Mouse (Mus musculus) embryonic facial prominence, embryonic 12.5 days (tissue): ENCODE results near the gene Magi2. TPM values are rescaled to one million over a fixed set of nuclear protein-coding genes. Genes with fewer than 3 reads are reported as not detected.

Experiments
- ATAC-seq: fragments of 200-750 bp; cut with Nextera tagmentation; 2 replicates; pipeline ENCODE4 v1.8.0; 2017; ENCODE audit not compliant: insufficient number of reproducible peaks, insufficient read depth, low FRiP score, low TSS enrichment
- H3K27ac ChIP-seq: fragments of 300-500 bp; sonication (generic); 2 replicates; pipeline ENCODE4 v1.5.1; 2016; ENCODE audit warnings: mild to moderate bottlenecking
- H3K27me3 ChIP-seq: fragments of 300-500 bp; sonication (generic); 2 replicates; pipeline ENCODE4 v1.6.1; 2016; ENCODE audit warnings: mild to moderate bottlenecking, moderate library complexity
- H3K36me3 ChIP-seq: fragments of 300-500 bp; sonication (generic); 2 replicates; pipeline ENCODE4 v1.6.1; 2016; ENCODE audit warnings: mild to moderate bottlenecking
- H3K4me1 ChIP-seq: fragments of 300-500 bp; sonication (generic); 2 replicates; pipeline ENCODE4 v1.6.1; 2016
- H3K4me2 ChIP-seq: fragments of 300-500 bp; sonication (generic); replicated peaks from 2 replicates; pipeline ENCODE4 v1.6.1; 2016; ENCODE audit warnings: mild to moderate bottlenecking, moderate library complexity
- H3K4me3 ChIP-seq: fragments of 300-500 bp; sonication (generic); 2 replicates; pipeline ENCODE4 v1.5.1; 2016; ENCODE audit warnings: mild to moderate bottlenecking
- H3K9ac ChIP-seq: fragments of 300-500 bp; sonication (generic); 2 replicates; pipeline ENCODE4 v1.6.1; 2016; ENCODE audit warnings: mild to moderate bottlenecking, moderate library complexity
- H3K9me3 ChIP-seq: fragments of 300-500 bp; sonication (generic); 2 replicates; pipeline ENCODE4 v1.6.1; 2016; ENCODE audit warnings: mild to moderate bottlenecking, moderate library complexity
- WGBS: fragments of 180-500 bp; shearing (Covaris S2); methylation state at CpG from one replicate; pipeline ENCODE4 v1.1.7; 2016; 5-methylcytosine and 5-hydroxymethylcytosine counted together
- polyA plus RNA-seq: library from polyadenylated mRNA; unstranded; fragments of >200 nt; fragmentation: Nextera tagmentation; extraction: Ambion mirVana; gene quantifications from 2 replicates; pipeline ENCODE4 v1.2.1, GENCODE M21; 2016

Magi2 gene
- polyA plus RNA-seq, 1 experiment from 2014 or later: 10.0 TPM

- no peaks in the 10 kb centered on the region for H3K4me1 ChIP-seq
- ATAC-seq: no peak
- H3K27me3 ChIP-seq: no peaks in the 10 kb centered on the region
- H3K4me3 ChIP-seq: no peak overlapping the region
- no peak overlapping the region for H3K9ac ChIP-seq
- H3K9me3 ChIP-seq: no peaks in the 10 kb centered on the region
- H3K4me2 ChIP-seq: no peak overlapping the region
- H3K36me3 ChIP-seq: no peaks in the 10 kb centered on the region
- 48% methylated on average over 9 of the region's 9 CpGs for WGBS
- H3K27ac ChIP-seq: no peak overlapping the region
Observed at GRCm38 (mm10) chr5:20432148-20432813, 1205.4 kb downstream of the Magi2 start.

GRCm38 (mm10) chr5:20446471-20447174, 1219.8 kb downstream of the Magi2 start:
- H3K4me2 ChIP-seq: no peak overlapping the region
- H3K4me1 ChIP-seq: no peaks in the 10 kb centered on the region
- 66% methylated on average over 4 of the region's 4 CpGs for WGBS
- no peak overlapping the region for H3K27ac ChIP-seq
- H3K27me3 ChIP-seq: no peaks in the 10 kb centered on the region
- H3K36me3 ChIP-seq: no peaks in the 10 kb centered on the region
- no peak overlapping the region for H3K9ac ChIP-seq
- ATAC-seq: no peak
- H3K9me3 ChIP-seq: no peaks in the 10 kb centered on the region
- H3K4me3 ChIP-seq: no peak overlapping the region

- H3K4me2 ChIP-seq: no peak overlapping the region
- no peaks in the 10 kb centered on the region for H3K27me3 ChIP-seq
- H3K36me3 ChIP-seq: no peaks in the 10 kb centered on the region
- 73% methylated on average over 3 of the region's 3 CpGs for WGBS
- no peak overlapping the region for H3K27ac ChIP-seq
- no peak overlapping the region for H3K4me3 ChIP-seq
- H3K9me3 ChIP-seq: no peaks in the 10 kb centered on the region
- ATAC-seq: no peak
- no peaks in the 10 kb centered on the region for H3K4me1 ChIP-seq
- no peak overlapping the region for H3K9ac ChIP-seq
Observed at GRCm38 (mm10) chr5:20456106-20456505, 1229.3 kb downstream of the Magi2 start.

- Histone ChIP-seq H3K36me3 (no peaks in the 10 kb centered on the region), H3K9ac (no peak overlapping the region), H3K4me2 (no peak overlapping the region), H3K4me3 (no peak overlapping the region), H3K4me1 (no peaks in the 10 kb centered on the region), H3K27ac (no peak overlapping the region), H3K27me3 (no peaks in the 10 kb centered on the region), H3K9me3 (no peaks in the 10 kb centered on the region)
- WGBS: 76% methylated on average over 7 of the region's 7 CpGs
- no peak for ATAC-seq
Observed at GRCm38 (mm10) chr5:20457742-20458510, 1231.1 kb downstream of the Magi2 start.

GRCm38 (mm10) chr5:20461709-20462108, 1234.9 kb downstream of the Magi2 start:
- Histone ChIP-seq H3K4me2 (no peak overlapping the region), H3K36me3 (no peaks in the 10 kb centered on the region), H3K4me3 (no peak overlapping the region), H3K4me1 (no peaks in the 10 kb centered on the region), H3K27me3 (no peaks in the 10 kb centered on the region), H3K27ac (no peak overlapping the region), H3K9me3 (no peaks in the 10 kb centered on the region), H3K9ac (no peak overlapping the region)
- ATAC-seq: no peak
- 79% methylated on average over 2 of the region's 2 CpGs for WGBS

- Histone ChIP-seq H3K9me3 (no peaks in the 10 kb centered on the region), H3K4me1 (no peaks in the 10 kb centered on the region), H3K36me3 (no peaks in the 10 kb centered on the region), H3K4me3 (no peak overlapping the region), H3K27ac (no peak overlapping the region), H3K4me2 (no peak overlapping the region), H3K9ac (no peak overlapping the region), H3K27me3 (no peaks in the 10 kb centered on the region)
- WGBS: 94% methylated on average over 2 of the region's 2 CpGs
- ATAC-seq: no peak
Observed at GRCm38 (mm10) chr5:20462376-20462775, 1235.5 kb downstream of the Magi2 start.

GRCm38 (mm10) chr5:20469721-20470120, 1242.9 kb downstream of the Magi2 start:
- Histone ChIP-seq H3K36me3 (no peaks in the 10 kb centered on the region), H3K4me3 (no peak overlapping the region), H3K9ac (no peak overlapping the region), H3K27me3 (no peaks in the 10 kb centered on the region), H3K27ac (no peak overlapping the region), H3K4me1 (no peaks in the 10 kb centered on the region), H3K4me2 (no peak overlapping the region), H3K9me3 (no peaks in the 10 kb centered on the region)
- ATAC-seq: no peak
- 70% methylated on average over 3 of the region's 3 CpGs for WGBS

- no peak for ATAC-seq
- no peak overlapping the region for H3K27ac ChIP-seq
- no peak overlapping the region for H3K4me2 ChIP-seq
- H3K27me3 ChIP-seq: no peaks in the 10 kb centered on the region
- no peaks in the 10 kb centered on the region for H3K36me3 ChIP-seq
- H3K4me3 ChIP-seq: no peak overlapping the region
- no peaks in the 10 kb centered on the region for H3K4me1 ChIP-seq
- no peak overlapping the region for H3K9ac ChIP-seq
- H3K9me3 ChIP-seq: no peaks in the 10 kb centered on the region
Observed at GRCm38 (mm10) chr5:20470466-20470865, 1243.6 kb downstream of the Magi2 start.

- no peaks in the 10 kb centered on the region for H3K9me3 ChIP-seq
- ATAC-seq: no peak
- H3K4me1 ChIP-seq: no peaks in the 10 kb centered on the region
- WGBS: 90% methylated on average over 7 of the region's 7 CpGs
- H3K9ac ChIP-seq: no peak overlapping the region
- no peak overlapping the region for H3K27ac ChIP-seq
- H3K4me3 ChIP-seq: no peak overlapping the region
- no peaks in the 10 kb centered on the region for H3K27me3 ChIP-seq
- no peaks in the 10 kb centered on the region for H3K36me3 ChIP-seq
- H3K4me2 ChIP-seq: no peak overlapping the region
Observed at GRCm38 (mm10) chr5:20484505-20484904, 1257.7 kb downstream of the Magi2 start.

GRCm38 (mm10) chr5:20491911-20492310, 1265.1 kb downstream of the Magi2 start:
- H3K4me2 ChIP-seq: no peak overlapping the region
- WGBS: 60% methylated on average over 2 of the region's 2 CpGs
- no peak for ATAC-seq

GRCm38 (mm10) chr5:20492679-20493078, 1265.8 kb downstream of the Magi2 start:
- Histone ChIP-seq H3K27ac (no peak overlapping the region), H3K9me3 (no peaks in the 10 kb centered on the region), H3K9ac (no peak overlapping the region), H3K4me2 (no peak overlapping the region), H3K36me3 (no peaks in the 10 kb centered on the region), H3K4me3 (no peak overlapping the region), H3K4me1 (peaks cover 3% of the 10 kb centered on the region; the same call in 1 of the 2 replicates), H3K27me3 (no peaks in the 10 kb centered on the region)
- WGBS: 96% methylated on average over 7 of the region's 7 CpGs
- no peak for ATAC-seq

More at GRCm38 (mm10) chr5:20491911-20492310, 1265.1 kb downstream of the Magi2 start:
- Histone ChIP-seq H3K36me3 (no peaks in the 10 kb centered on the region), H3K27ac (no peak overlapping the region), H3K4me3 (no peak overlapping the region), H3K4me1 (peaks cover 3% of the 10 kb centered on the region; the same call in 1 of the 2 replicates), H3K9ac (no peak overlapping the region), H3K9me3 (no peaks in the 10 kb centered on the region), H3K27me3 (no peaks in the 10 kb centered on the region)

GRCm38 (mm10) chr5:20494010-20494409, 1267.2 kb downstream of the Magi2 start:
- no peak overlapping the region for H3K4me3 ChIP-seq
- H3K36me3 ChIP-seq: no peaks in the 10 kb centered on the region
- no peaks in the 10 kb centered on the region for H3K27me3 ChIP-seq
- H3K4me1 ChIP-seq: peaks cover 3% of the 10 kb centered on the region; the same call in 1 of the 2 replicates
- H3K9me3 ChIP-seq: no peaks in the 10 kb centered on the region
- WGBS: 46% methylated on average over 6 of the region's 6 CpGs
- no peak overlapping the region for H3K9ac ChIP-seq
- H3K27ac ChIP-seq: no peak overlapping the region
- no peak for ATAC-seq
- H3K4me2 ChIP-seq: no peak overlapping the region
